ENCODE assay signal across 16 mouse cellular contexts in genomic region chr7:144762496-144763235, GRCm38 (mm10). TPM values are rescaled to one million over a fixed set of nuclear protein-coding genes. Genes with fewer than 3 reads are reported as not detected.
A peak's percentile ranks its signal among the peaks of the same experiment; 100 is the strongest.
DNase-seq lines count a peak whose midpoint lies in the region; ATAC-seq and TF ChIP-seq lines count a peak whose summit lies in the region.
"Had no signal": no experiment of that assay in that cellular context is flagged by ENCODE, and none has a peak within 500 bp of the region (broad histone marks: within the 10 kb centered on the region; RNA-seq: fewer than 3 reads in every experiment).

No protein-coding gene starts in this region.

- no peak for TF ChIP-seq CTCF in kidney, adult 2 months (conservative IDR thresholded peaks at IDR 0.05; ENCODE audit: insufficient read depth, insufficient read length, low read depth, low read length)

- no peak overlapping the region for H3K4me2 ChIP-seq in forebrain, embryonic 13.5 days
- H3K4me2 ChIP-seq in kidney, embryonic 15.5 days = no peak overlapping the region
- no peak overlapping the region for H3K4me2 ChIP-seq in neural tube, embryonic 15.5 days
- H3K4me2 ChIP-seq: heart, embryonic 13.5 days; liver, embryonic 11.5 days; midbrain, embryonic 13.5 days had no signal

- no peak for DNase-seq in forebrain, embryonic 10.5 days (ENCODE audit: extremely low spot score, low spot score)
- no peak for DNase-seq in kidney, adult 2 months
- DNase-seq in Muller cell, postnatal 12 days (ENCODE audit: inconsistent ontology term) = peak; percentile 78
- no peak for DNase-seq in heart, embryonic 10.5 days (ENCODE audit: low spot score)
- no peak for DNase-seq in urinary bladder, postnatal 25 days (ENCODE audit: low spot score)
- DNase-seq: B cell, adult 2 months; cerebellum, postnatal 36 days; layer of hippocampus, adult 9-11 months had no signal

- no peak for ATAC-seq in forebrain, embryonic 13.5 days
- peak; percentile 84 for ATAC-seq in kidney, embryonic 15.5 days (replicated peaks; ENCODE audit: low FRiP score)
- no peak for ATAC-seq in neural tube, embryonic 15.5 days (ENCODE audit: low FRiP score)
- ATAC-seq: forebrain, embryonic 16.5 days; midbrain, embryonic 13.5 days had no signal

- peaks cover 32% of the 10 kb centered on the region for H3K27me3 ChIP-seq in forebrain, embryonic 10.5 days (ENCODE audit: poor library complexity, severe bottlenecking)
- no peaks in the 10 kb centered on the region for H3K27me3 ChIP-seq in forebrain, embryonic 13.5 days
- H3K27me3 ChIP-seq in kidney, embryonic 15.5 days = 0 out of 2 replicates have a peak, but pooled peaks cover 7% of the 10 kb centered on the region
- no peaks in the 10 kb centered on the region for H3K27me3 ChIP-seq in kidney, adult 2 months (replicated peaks; ENCODE audit: control insufficient read depth, insufficient read depth, low read length)
- H3K27me3 ChIP-seq in heart, embryonic 10.5 days (ENCODE audit: insufficient read depth, poor library complexity, severe bottlenecking) = peaks cover 22% of the 10 kb centered on the region
- no peaks in the 10 kb centered on the region for H3K27me3 ChIP-seq in neural tube, embryonic 15.5 days (replicated peaks)
- H3K27me3 ChIP-seq: midbrain, embryonic 13.5 days had no signal

- H3K36me3 ChIP-seq in forebrain, embryonic 10.5 days (replicated peaks) = no peaks in the 10 kb centered on the region
- no peaks in the 10 kb centered on the region for H3K36me3 ChIP-seq in forebrain, embryonic 13.5 days (ENCODE audit: poor library complexity, severe bottlenecking)
- H3K36me3 ChIP-seq in kidney, embryonic 15.5 days = no peaks in the 10 kb centered on the region
- no peaks in the 10 kb centered on the region for H3K36me3 ChIP-seq in kidney, adult 2 months (ENCODE audit: control insufficient read depth, insufficient read depth, low read length)
- H3K36me3 ChIP-seq in heart, embryonic 10.5 days = no peaks in the 10 kb centered on the region
- H3K36me3 ChIP-seq in neural tube, embryonic 15.5 days = no peaks in the 10 kb centered on the region
- H3K36me3 ChIP-seq: G1E; heart, embryonic 13.5 days; midbrain, embryonic 13.5 days had no signal

- 68% methylated on average over 16 of the region's 16 CpGs for WGBS in forebrain, embryonic 10.5 days
- 69% methylated on average over 16 of the region's 16 CpGs for WGBS in forebrain, embryonic 13.5 days
- 38% methylated on average over 16 of the region's 16 CpGs for WGBS in kidney, embryonic 15.5 days
- WGBS in kidney, adult 2 months = 50% methylated on average over 16 of the region's 16 CpGs
- WGBS in heart, embryonic 10.5 days = 60% methylated on average over 16 of the region's 16 CpGs
- WGBS in neural tube, embryonic 15.5 days = 70% methylated on average over 16 of the region's 16 CpGs

- H3K4me3 ChIP-seq in forebrain, embryonic 10.5 days = no peak overlapping the region
- H3K4me3 ChIP-seq in forebrain, embryonic 13.5 days = no peak overlapping the region
- no peak overlapping the region for H3K4me3 ChIP-seq in kidney, embryonic 15.5 days (replicated peaks)
- H3K4me3 ChIP-seq in kidney, adult 2 months (ENCODE audit: insufficient read depth, low read depth, low read length) = no peak overlapping the region
- no peak overlapping the region for H3K4me3 ChIP-seq in heart, embryonic 10.5 days
- no peak overlapping the region for H3K4me3 ChIP-seq in neural tube, embryonic 15.5 days (replicated peaks)
- H3K4me3 ChIP-seq: heart, embryonic 13.5 days; midbrain, embryonic 13.5 days had no signal

- H3K4me1 ChIP-seq in forebrain, embryonic 10.5 days = peaks cover 49% of the 10 kb centered on the region
- peaks cover 21% of the 10 kb centered on the region for H3K4me1 ChIP-seq in forebrain, embryonic 13.5 days
- H3K4me1 ChIP-seq in kidney, embryonic 15.5 days = peaks cover 31% of the 10 kb centered on the region
- no peaks in the 10 kb centered on the region for H3K4me1 ChIP-seq in kidney, adult 2 months (ENCODE audit: control insufficient read depth, insufficient read depth, low read length)
- peaks cover 36% of the 10 kb centered on the region for H3K4me1 ChIP-seq in heart, embryonic 10.5 days
- no peaks in the 10 kb centered on the region for H3K4me1 ChIP-seq in neural tube, embryonic 15.5 days

- peak overlapping the region; percentile 76 for H3K27ac ChIP-seq in forebrain, embryonic 10.5 days
- no peak overlapping the region for H3K27ac ChIP-seq in forebrain, embryonic 13.5 days
- peak overlapping the region; percentile 64 for H3K27ac ChIP-seq in kidney, embryonic 15.5 days
- H3K27ac ChIP-seq in kidney, adult 2 months (ENCODE audit: insufficient read depth, low read depth, low read length) = no peak overlapping the region
- peak overlapping the region; percentile 45; the same call in 1 of the 2 replicates for H3K27ac ChIP-seq in heart, embryonic 10.5 days
- H3K27ac ChIP-seq in neural tube, embryonic 15.5 days (replicated peaks) = no peak overlapping the region
- H3K27ac ChIP-seq: heart, embryonic 13.5 days; midbrain, embryonic 13.5 days had no signal

- H3K9me3 ChIP-seq in forebrain, embryonic 10.5 days = no peaks in the 10 kb centered on the region
- H3K9me3 ChIP-seq in forebrain, embryonic 13.5 days (replicated peaks) = no peaks in the 10 kb centered on the region
- H3K9me3 ChIP-seq in kidney, embryonic 15.5 days (replicated peaks) = no peaks in the 10 kb centered on the region
- no peaks in the 10 kb centered on the region for H3K9me3 ChIP-seq in heart, embryonic 10.5 days
- no peaks in the 10 kb centered on the region for H3K9me3 ChIP-seq in neural tube, embryonic 15.5 days (replicated peaks)
- H3K9me3 ChIP-seq: G1E; heart, embryonic 13.5 days; midbrain, embryonic 13.5 days had no signal

- no peak overlapping the region for H3K9ac ChIP-seq in forebrain, embryonic 13.5 days
- no peak overlapping the region for H3K9ac ChIP-seq in kidney, embryonic 15.5 days
- H3K9ac ChIP-seq in neural tube, embryonic 15.5 days (replicated peaks) = no peak overlapping the region
- H3K9ac ChIP-seq: heart, embryonic 13.5 days; midbrain, embryonic 13.5 days had no signal

- TF ChIP-seq POLR2A in kidney, adult 2 months (IDR thresholded peaks at IDR 0.05; ENCODE audit: low read depth, low read length) = no peak

RNA-seq across cellular contexts. Expression of gene Ano1, which starts 10.9 kb away (rescaled TPM):
- 17.9 and 22.3 TPM in 2 replicates for polyA plus RNA-seq in forebrain, embryonic 10.5 days (2016; fragmentation: Nextera tagmentation; extraction: Ambion mirVana)
- 12.3 and 14.3 TPM in 2 replicates for polyA plus RNA-seq in forebrain, embryonic 13.5 days (2015; fragmentation: Nextera tagmentation; extraction: Ambion mirVana)
- 42.1 and 47.8 TPM in 2 replicates for polyA plus RNA-seq in kidney, embryonic 15.5 days (2015; fragmentation: Nextera tagmentation; extraction: Ambion mirVana)
- polyA plus RNA-seq in kidney, adult 2 months (2012; rRNA removed) = 10.0 and 14.7 TPM in 2 replicates
- 18.1 and 18.3 TPM in 2 replicates for polyA plus RNA-seq in heart, embryonic 10.5 days (2016; fragmentation: Nextera tagmentation; extraction: Ambion mirVana)
- polyA plus RNA-seq in neural tube, embryonic 15.5 days (2015; fragmentation: Nextera tagmentation; extraction: Ambion mirVana) = 4.2 and 8.8 TPM in 2 replicates

Comparison
In these comparisons a context has a peak if more than half of its experiments do, and no peak if none do; other contexts are left out.
1. H3K27ac ChIP-seq: peak in forebrain, embryonic 10.5 days (single experiment), kidney, embryonic 15.5 days (single experiment) and heart, embryonic 10.5 days (single experiment); none in forebrain, embryonic 13.5 days (single experiment), kidney, adult 2 months (single experiment) and neural tube, embryonic 15.5 days (single experiment).